Mouse (Mus musculus) limb, embryonic 11.5 days (tissue): ENCODE results near the gene Gm17651. TPM values are rescaled to one million over a fixed set of nuclear protein-coding genes. Genes with fewer than 3 reads are reported as not detected.

Experiments
- ATAC-seq: fragments of 200-750 bp; cut with Nextera tagmentation; 2 replicates; pipeline ENCODE4 v1.8.0; 2017; ENCODE audit warnings: low read depth; ENCODE audit not compliant: insufficient number of reproducible peaks, low FRiP score, low TSS enrichment
- DNase-seq: peaks from one replicate; pipeline ENCODE4 v3.0.0-alpha.2; 2015; ENCODE audit warnings: low spot score
- H3K27ac ChIP-seq: fragments of 300-500 bp; sonication (generic); replicated peaks from 2 replicates; pipeline ENCODE4 v1.5.1; 2014; ENCODE audit warnings: low read depth, mild to moderate bottlenecking, low read length
- H3K27me3 ChIP-seq: fragments of 300-500 bp; sonication (generic); 2 replicates; pipeline ENCODE4 v1.6.1; 2014; ENCODE audit warnings: mild to moderate bottlenecking, low read length, mixed read lengths; ENCODE audit not compliant: control insufficient read depth, insufficient read depth
- H3K36me3 ChIP-seq: fragments of 300-500 bp; sonication (generic); 2 replicates; pipeline ENCODE4 v1.6.1; 2014; ENCODE audit warnings: mild to moderate bottlenecking, low read length, moderate library complexity, mixed read lengths; ENCODE audit not compliant: control insufficient read depth, insufficient read depth
- H3K4me1 ChIP-seq: fragments of 300-500 bp; sonication (generic); 2 replicates; pipeline ENCODE4 v1.6.1; 2014; ENCODE audit warnings: low read length, mixed read lengths; ENCODE audit not compliant: control insufficient read depth, insufficient read depth
- H3K4me2 ChIP-seq: fragments of 300-500 bp; sonication (generic); 2 replicates; pipeline ENCODE4 v1.6.1; 2014; ENCODE audit warnings: low read depth, mild to moderate bottlenecking, moderate library complexity; ENCODE audit not compliant: severe bottlenecking
- H3K4me3 ChIP-seq: fragments of 300-500 bp; sonication (generic); 2 replicates; pipeline ENCODE4 v1.5.1; 2014; ENCODE audit warnings: low read depth, low read length
- H3K9ac ChIP-seq: fragments of 300-500 bp; sonication (generic); 2 replicates; pipeline ENCODE4 v1.6.1; 2014; ENCODE audit warnings: mild to moderate bottlenecking, low read length
- H3K9me3 ChIP-seq: fragments of 300-500 bp; sonication (generic); 2 replicates; pipeline ENCODE4 v1.6.1; 2016; ENCODE audit warnings: low read length; ENCODE audit not compliant: control insufficient read depth
- WGBS: fragments of 180-500 bp; shearing (Covaris S2); extraction: QIAGEN DNeasy Blood & Tissue Kit; methylation state at CpG from one replicate; pipeline ENCODE4 v1.1.7; 2014; 5-methylcytosine and 5-hydroxymethylcytosine counted together
- polyA plus RNA-seq: library from polyadenylated mRNA; unstranded; fragments of >200 nt; fragmentation: Nextera tagmentation; extraction: Ambion mirVana; gene quantifications from 2 replicates; pipeline ENCODE4 v1.2.1, GENCODE M21; 2014

Gene Gm17651
- polyA plus RNA-seq, 1 experiment from 2014 or later: not detected

DNA sequence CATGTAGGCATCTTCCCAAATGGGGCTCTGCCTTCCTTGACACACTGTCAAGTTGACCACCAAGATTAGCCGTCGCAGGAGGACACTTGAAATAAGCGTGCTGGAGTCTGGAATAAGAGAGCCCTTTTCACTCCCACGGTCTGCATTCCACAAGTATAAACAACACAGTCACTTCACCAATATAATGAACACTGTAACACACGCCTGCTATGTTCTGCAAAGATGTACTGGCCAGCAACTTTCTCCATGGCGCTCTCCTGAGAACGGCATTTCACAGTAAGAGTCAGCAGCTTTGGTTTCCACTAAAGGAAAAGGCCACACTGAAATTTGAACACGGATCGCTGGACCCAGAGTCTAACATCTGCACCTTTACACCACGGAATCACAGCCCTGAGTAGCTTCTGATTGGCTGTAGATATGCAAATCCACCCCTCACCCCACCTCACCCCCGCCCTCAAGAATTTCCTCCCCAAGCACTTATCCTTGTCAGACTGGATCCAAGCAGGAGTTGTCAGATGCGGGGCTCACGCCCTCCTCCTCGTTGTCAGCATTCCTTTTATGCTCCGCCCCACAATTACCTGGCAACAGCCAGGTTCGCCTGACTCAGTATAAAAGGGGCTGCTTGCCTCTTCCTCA is 9.2 kb upstream of the Gm17651 start:
- H3K4me2 ChIP-seq: 0 out of 2 replicates have a peak overlapping the region, but pooled peaks have one; percentile 7
- H3K27me3 ChIP-seq: 0 out of 2 replicates have a peak, but pooled peaks cover 4% of the 10 kb centered on the region
- no peaks in the 10 kb centered on the region for H3K9me3 ChIP-seq
- no peak overlapping the region for H3K4me3 ChIP-seq
- DNase-seq (peak; percentile 48), ATAC-seq (no peak)
- H3K36me3 ChIP-seq: no peaks in the 10 kb centered on the region
- H3K9ac ChIP-seq: no peak overlapping the region
- peaks cover 3% of the 10 kb centered on the region; the same call in 1 of the 2 replicates for H3K4me1 ChIP-seq
- no peak overlapping the region for H3K27ac ChIP-seq
- WGBS: 7% methylated on average over 16 of the region's 16 CpGs

DNA sequence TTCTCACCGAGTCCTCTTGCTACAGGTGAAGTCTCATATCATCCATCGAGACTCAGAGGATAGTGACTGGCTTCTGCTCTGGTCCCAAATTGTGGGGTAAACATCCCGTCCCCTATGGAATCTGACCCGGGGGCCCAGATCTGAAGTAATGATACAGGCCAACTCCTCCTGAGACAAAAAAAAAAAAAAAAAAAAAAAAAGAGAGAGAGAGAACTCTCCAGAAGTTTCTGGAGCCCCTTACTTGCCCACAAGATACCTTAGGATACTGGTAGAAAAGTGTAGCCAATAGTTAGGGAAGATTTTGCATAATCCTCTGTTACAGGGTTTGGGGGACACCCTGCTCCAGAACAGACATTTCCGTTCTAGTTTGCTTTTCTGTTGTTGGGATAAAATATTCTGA is 8.1 kb upstream of the Gm17651 start:
- DNase-seq (no peak), ATAC-seq (no peak)
- peak overlapping the region; percentile 52; the same call in 1 of the 2 replicates for H3K4me2 ChIP-seq
- H3K36me3 ChIP-seq: no peaks in the 10 kb centered on the region
- H3K9me3 ChIP-seq: no peaks in the 10 kb centered on the region
- H3K4me3 ChIP-seq: no peak overlapping the region
- H3K9ac ChIP-seq: no peak overlapping the region
- H3K27me3 ChIP-seq: 0 out of 2 replicates have a peak, but pooled peaks cover 4% of the 10 kb centered on the region
- H3K4me1 ChIP-seq: peaks cover 3% of the 10 kb centered on the region; the same call in 1 of the 2 replicates
- 22% methylated on average over 5 of the region's 5 CpGs for WGBS
- H3K27ac ChIP-seq: no peak overlapping the region

DNA sequence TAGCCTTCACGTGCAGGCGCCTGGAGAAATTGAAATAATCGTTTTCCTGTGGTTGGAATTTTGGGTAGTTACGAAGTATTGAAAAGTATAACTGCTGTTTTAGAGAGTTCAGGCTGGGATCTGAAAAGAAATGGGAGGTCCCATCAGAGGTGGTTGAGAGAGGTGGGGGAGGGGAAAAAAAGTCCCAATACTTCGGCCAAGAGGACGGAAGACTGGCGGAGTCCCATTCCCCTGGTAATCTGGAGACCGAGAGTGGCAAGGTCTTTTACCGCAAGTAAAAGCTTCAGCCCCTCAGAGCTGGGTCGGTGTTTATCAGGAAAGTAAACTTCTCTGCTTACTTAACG is 7.6 kb upstream of the Gm17651 start:
- H3K4me3 ChIP-seq: no peak overlapping the region; the same call in 1 of the 2 replicates
- 0 out of 2 replicates have a peak, but pooled peaks cover 4% of the 10 kb centered on the region for H3K27me3 ChIP-seq
- peaks cover 3% of the 10 kb centered on the region; the same call in 1 of the 2 replicates for H3K4me1 ChIP-seq
- DNase-seq: no peak
- H3K4me2 ChIP-seq: peak overlapping the region; percentile 52
- no peak overlapping the region; the same call in 1 of the 2 replicates for H3K9ac ChIP-seq
- ATAC-seq: no peak
- WGBS: 2% methylated on average over 11 of the region's 11 CpGs
- H3K36me3 ChIP-seq: no peaks in the 10 kb centered on the region
- no peak overlapping the region for H3K27ac ChIP-seq
- no peaks in the 10 kb centered on the region for H3K9me3 ChIP-seq

DNA sequence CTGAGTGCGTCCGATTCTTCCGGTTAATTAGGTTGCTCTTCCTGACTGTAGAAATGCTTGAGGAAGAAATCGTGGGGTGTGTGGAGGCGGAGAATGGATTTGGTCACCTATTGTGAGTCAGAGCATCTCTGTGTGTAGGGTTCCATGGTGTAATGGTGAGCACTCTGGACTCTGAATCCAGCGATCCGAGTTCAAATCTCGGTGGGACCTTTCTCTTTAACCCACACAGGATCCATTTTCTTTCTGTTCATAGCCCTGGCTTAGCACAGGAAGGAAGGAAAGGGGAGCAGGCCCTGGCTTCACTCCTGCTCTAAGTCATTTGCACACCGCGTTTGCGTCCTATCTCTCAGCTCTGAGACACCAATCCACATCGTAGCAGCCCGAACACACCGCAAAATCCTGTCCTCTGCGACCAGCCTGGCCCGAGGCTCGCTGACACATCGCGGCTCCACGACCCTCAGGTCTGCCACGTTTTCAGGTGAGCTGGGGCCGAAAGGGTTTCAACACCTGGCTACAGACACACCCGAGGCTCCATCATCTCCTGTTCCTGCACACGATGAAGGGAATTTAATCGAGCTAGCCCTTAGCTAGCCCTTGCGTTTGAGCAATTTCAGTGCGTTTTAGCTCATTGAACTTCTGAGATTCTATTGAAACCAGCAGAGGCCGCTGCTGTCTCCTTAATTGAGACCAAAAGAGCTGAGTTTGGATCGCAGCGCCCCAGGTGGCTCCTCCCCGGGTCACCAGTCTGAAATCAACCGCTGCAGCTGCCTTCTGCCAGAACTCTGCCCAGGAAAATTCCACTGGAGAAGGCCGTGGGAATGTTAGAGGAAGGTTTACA is 7.0 kb upstream of the Gm17651 start:
- no peak for ATAC-seq
- Histone ChIP-seq H3K27me3 (0 out of 2 replicates have a peak, but pooled peaks cover 4% of the 10 kb centered on the region), H3K4me2 (peak overlapping the region; percentile 52), H3K4me3 (peak overlapping the region; percentile 35), H3K27ac (no peak overlapping the region), H3K4me1 (peaks cover 3% of the 10 kb centered on the region; the same call in 1 of the 2 replicates), H3K36me3 (no peaks in the 10 kb centered on the region), H3K9me3 (no peaks in the 10 kb centered on the region), H3K9ac (no peak overlapping the region; the same call in 1 of the 2 replicates)
- DNase-seq: peak; percentile 88
- 1% methylated on average over 33 of the region's 33 CpGs for WGBS

DNA sequence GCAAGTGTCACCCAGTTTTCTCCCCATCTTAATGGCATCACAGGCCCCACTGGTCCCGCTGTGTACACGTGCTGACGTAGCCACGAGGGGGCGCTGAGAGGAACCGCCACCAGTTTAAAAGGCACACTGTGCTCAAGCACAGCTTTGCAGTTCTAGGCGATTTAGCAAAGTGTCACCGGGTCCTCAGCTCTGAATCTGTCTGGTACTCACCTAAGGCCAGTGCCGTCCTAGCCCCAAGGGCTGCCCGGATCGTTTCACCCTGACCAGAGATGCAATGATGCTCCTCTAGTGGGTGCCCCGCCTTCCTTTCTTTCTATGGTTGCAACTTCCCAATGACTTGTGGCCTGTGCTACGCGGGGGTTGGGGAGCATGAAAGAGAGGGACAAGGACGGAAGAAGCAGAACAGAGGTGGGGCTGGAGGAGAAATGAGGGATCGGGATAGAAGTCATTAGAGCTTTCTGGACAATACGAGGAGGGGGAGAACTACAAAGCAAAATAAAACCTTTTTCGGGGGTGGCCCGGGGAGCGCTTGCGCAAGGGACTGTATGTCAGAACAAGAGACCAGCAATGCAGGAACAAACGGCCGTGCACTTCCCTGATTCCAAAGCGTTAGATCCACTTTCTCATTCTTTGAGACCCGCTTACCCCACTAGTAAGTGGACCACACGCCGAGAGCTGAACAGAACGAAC is 6.3 kb upstream of the Gm17651 start:
- H3K4me2 ChIP-seq: peak overlapping the region; percentile 52
- H3K9ac ChIP-seq: no peak overlapping the region
- H3K9me3 ChIP-seq: no peaks in the 10 kb centered on the region
- DNase-seq (peak; percentile 83), ATAC-seq (peak; percentile 67; the same call in 1 of the 2 replicates)
- H3K4me1 ChIP-seq: peaks cover 3% of the 10 kb centered on the region; the same call in 1 of the 2 replicates
- H3K27ac ChIP-seq: no peak overlapping the region
- WGBS: 2% methylated on average over 28 of the region's 28 CpGs
- no peaks in the 10 kb centered on the region for H3K36me3 ChIP-seq
- H3K27me3 ChIP-seq: 0 out of 2 replicates have a peak, but pooled peaks cover 4% of the 10 kb centered on the region
- peak overlapping the region; percentile 35 for H3K4me3 ChIP-seq

DNA sequence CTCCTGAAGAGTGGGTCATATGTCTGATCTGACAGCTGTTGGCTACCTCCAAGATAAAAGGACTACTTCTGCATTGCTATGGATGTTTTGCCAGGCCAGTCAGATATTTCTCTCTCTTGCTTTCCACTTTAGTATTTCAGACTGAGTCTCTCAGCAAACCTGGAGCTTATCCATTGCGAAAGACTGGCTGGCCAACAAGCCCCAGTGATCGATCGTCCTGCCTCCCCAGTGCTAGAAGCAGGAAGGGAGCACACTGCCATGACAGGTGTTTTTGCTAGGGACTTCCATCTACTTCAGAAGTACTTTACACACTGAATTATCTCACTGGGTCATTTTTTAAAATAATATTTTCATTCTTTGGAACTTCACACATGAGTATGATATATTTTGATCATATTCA is 3.9 kb upstream of the Gm17651 start:
- H3K27ac ChIP-seq: no peak overlapping the region
- H3K4me3 ChIP-seq: no peak overlapping the region
- H3K4me1 ChIP-seq: no peaks in the 10 kb centered on the region
- H3K27me3 ChIP-seq: 0 out of 2 replicates have a peak, but pooled peaks cover 3% of the 10 kb centered on the region
- DNase-seq (no peak), ATAC-seq (no peak)
- 94% methylated on average over 3 of the region's 3 CpGs for WGBS
- H3K9ac ChIP-seq: no peak overlapping the region
- H3K9me3 ChIP-seq: no peaks in the 10 kb centered on the region
- H3K36me3 ChIP-seq: no peaks in the 10 kb centered on the region
- no peak overlapping the region for H3K4me2 ChIP-seq

DNA sequence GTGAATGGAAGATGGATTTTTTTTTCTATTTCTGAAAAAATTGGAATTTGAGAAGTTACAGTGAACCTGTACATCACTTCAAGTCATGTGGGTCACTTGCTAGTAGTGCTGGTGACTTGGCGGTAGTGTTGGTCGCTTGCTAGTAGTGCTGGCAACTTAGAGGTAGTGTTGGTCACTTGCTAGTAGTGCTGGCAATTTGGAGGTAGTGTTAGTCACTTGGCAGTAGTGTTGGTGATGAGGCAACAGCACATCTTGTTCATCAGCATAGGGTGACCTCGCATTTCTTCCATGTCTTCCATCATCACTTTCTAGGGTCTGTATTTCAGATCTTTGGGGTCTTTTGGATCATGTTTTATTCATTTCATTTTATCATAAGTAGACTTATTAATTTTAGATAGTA is 1.6 kb upstream of the Gm17651 start:
- Histone ChIP-seq H3K4me2 (no peak overlapping the region), H3K36me3 (no peaks in the 10 kb centered on the region), H3K27ac (no peak overlapping the region), H3K9ac (no peak overlapping the region), H3K27me3 (no peaks in the 10 kb centered on the region), H3K4me1 (no peaks in the 10 kb centered on the region), H3K4me3 (no peak overlapping the region), H3K9me3 (no peaks in the 10 kb centered on the region)
- DNase-seq (no peak), ATAC-seq (no peak)
- WGBS: 95% methylated on average over 3 of the region's 3 CpGs

DNA sequence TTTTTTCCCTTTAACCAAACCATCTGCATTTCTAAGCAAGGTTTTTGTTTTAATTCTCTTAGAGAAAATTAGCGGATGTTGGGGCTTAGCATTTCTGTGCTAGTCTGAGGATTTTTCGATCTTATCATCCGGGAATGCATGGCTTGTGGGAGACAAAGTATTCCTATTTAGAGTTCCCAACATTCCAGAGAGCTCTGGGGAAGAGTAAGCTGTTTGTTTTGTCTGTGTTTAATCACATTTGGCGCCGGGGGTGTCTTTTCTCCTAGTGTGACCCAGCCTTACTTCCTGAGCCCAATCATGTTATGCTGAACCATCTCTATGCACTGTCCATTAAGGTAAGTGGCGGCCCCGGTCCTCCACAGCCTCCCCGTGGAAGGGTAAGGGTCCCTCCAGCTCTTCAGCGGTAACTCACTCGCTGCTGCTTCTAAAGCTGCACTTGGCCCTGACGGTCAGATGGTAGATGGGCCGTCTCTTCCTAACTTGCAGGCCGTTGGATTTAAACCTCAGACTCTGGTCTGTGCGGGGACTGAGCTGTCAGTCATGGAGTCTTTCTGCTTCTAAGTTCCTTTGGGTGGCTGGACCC is 7.3 kb downstream of the Gm17651 start:
- no peak for DNase-seq
- H3K27ac ChIP-seq: no peak overlapping the region
- H3K9me3 ChIP-seq: no peaks in the 10 kb centered on the region
- no peak overlapping the region for H3K4me3 ChIP-seq
- WGBS: 89% methylated on average over 14 of the region's 14 CpGs
- peaks cover 3% of the 10 kb centered on the region; the same call in 1 of the 2 replicates for H3K36me3 ChIP-seq
- H3K27me3 ChIP-seq: no peaks in the 10 kb centered on the region
- no peak overlapping the region for H3K4me2 ChIP-seq
- no peak for ATAC-seq
- H3K4me1 ChIP-seq: no peaks in the 10 kb centered on the region
- H3K9ac ChIP-seq: no peak overlapping the region
